Mouse (Mus musculus) lung, postnatal 25 days (tissue): ENCODE results near the gene Rnf6.
"Not testable (repeated sequence)": the region's sequence is repeated elsewhere in the genome, so short reads cannot be mapped to it uniquely, and the experiment has no call there.

Source experiments
- DNase-seq: peaks from one replicate; pipeline ENCODE4 v3.0.0; 2022; ENCODE audit warnings: low spot score

Gene Rnf6

GRCm38 (mm10) chr5:146230864-146231654, 9.7 kb upstream of the Rnf6 start, which contains the start of gene Cdk8:
Cdk8 (plus strand) TSS chr5:146231230.
- peak; percentile 93 for DNase-seq

DNA sequence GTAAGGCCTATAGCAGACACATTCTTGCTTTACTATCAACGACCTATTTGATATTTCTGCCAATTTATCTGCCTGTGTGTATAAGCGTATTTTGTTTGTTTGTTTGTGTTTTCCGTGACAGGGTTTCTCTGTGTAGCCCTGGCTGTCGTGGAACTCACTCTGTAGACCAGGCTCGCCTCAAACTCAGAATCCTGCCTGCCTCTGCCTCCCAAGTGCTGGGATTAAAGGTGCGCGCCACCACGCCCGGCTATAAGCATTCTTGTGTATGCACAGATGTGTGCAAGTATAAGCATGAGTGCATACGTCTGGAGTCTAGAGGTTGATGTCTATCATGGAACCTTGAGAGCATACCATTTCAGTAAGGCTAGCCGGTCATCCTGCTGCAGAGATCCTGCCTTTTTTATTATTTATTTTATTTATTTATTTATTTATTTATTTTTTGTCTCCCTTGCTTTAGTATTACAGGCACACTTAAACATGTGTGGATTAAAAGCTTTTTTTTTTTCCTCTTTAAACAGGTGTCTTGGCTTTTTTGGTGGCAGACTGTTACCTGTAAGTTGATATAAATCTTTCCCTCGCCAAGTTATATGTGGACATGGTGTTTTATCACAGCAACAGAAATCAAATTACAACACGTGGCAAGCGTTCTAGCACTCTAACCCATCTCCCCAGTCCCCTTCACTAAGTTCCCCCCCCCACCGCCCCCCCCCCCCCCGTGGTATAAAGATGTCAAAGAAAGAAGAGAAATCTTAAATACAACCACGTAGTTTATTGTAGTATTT, 8.7 kb upstream of the Rnf6 start:
- no peak for DNase-seq

- DNase-seq: no peak
Observed at GRCm38 (mm10) chr5:146227496-146227895, 6.1 kb upstream of the Rnf6 start.

DNA sequence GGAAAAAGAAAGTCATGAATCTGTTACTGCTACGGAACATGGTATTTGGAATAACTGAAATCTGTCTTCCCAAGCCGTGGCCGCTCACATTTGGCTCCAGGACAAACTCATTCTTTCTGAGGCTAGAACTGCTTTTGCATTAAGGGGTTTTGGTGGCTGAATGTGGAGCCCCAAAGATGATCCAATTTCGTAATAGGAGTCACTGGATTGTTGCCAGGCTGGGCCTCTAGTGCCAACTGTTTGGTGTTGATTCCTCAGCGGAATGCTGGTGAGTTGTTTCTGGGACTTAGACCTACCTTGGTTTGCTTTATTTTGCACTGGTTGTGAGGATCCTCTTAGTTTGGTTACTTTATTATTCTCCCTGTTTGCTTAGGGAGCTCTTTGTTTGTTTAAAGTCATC, 2.4 kb upstream of the Rnf6 start:
- DNase-seq: no peak

DNA sequence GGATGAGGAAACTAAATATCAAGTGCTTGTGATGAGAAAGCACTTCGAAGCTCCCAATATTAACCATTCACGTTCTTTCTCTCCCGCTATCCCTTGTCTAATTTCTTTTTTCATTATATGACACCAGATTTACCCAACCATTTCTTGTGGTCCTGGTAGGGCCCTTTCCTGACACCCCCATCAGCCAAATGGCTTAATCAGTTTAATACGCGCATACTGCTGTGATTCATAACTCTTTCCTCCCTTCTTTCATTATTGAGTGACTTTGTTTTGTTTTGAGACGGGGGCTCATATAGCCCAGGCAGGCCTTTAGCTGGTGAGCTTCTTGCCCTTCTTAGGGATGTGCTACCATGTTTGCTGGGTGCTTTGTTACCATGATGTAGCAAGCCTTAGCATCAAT, 367 bp upstream of the Rnf6 start:
- no peak for DNase-seq

DNA sequence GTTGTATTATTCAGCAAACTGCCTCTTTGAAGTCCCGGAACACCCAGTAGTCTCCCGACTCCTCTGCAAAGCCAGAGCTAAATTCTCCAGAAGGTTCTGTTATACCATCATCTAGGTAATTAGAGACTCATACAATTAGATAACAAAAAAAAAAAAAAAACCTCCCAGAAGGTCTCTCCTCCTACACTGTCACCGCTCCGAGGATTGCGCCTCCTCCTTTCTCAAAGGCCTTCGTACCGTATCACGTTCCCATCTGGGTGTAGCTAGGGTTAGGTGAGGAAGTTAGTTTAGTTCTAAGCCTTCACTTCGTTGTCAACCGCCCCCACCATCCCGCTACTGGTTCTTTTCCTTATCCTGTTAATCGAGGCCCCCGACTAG, 865 bp downstream of the Rnf6 start:
- DNase-seq: no peak

DNA sequence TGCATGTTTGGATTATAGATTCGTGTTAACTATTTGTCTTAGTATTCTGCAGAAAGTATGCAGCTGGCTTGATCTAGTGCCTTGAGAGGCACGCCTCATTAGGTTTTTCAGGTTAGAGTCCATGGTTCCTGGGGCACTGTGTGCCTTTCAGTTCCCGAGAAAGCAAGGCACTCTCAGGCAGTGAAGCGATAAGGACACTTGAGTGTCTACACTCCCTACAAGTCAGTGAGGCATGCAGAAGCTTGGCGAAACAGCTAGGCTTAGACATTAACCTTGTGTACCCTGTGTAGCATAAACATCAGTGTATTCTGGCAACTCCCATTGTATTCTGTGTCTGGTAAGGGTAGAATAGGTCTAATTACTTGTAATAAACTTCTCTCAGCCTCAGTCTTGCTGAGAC, 15.8 kb downstream of the Rnf6 start:
- DNase-seq: no peak

GRCm38 (mm10) chr5:146203921-146204320, 17.4 kb downstream of the Rnf6 start:
- DNase-seq: no peak

DNA sequence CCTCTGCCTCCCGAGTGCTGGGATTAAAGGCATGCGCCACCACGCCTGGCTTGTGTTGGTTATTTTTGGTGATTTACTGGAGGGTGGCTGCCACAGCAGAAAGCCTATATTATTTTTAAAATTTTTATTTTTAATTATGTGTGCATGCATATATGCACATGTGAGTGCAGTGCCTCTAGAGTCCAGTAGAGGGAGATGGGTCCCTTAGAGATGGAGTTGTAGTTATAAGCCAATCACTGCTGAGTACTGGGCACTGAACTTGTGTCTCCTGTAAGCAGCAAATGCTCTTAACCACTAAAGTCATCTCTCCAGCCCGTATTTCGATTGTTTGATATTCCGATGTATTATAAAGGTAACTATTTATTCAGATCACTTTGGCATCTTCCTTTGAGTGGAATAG, 20.8 kb downstream of the Rnf6 start:
- DNase-seq: no peak

- DNase-seq: no peak
Observed at GRCm38 (mm10) chr5:146199540-146199939, 21.8 kb downstream of the Rnf6 start.

DNA sequence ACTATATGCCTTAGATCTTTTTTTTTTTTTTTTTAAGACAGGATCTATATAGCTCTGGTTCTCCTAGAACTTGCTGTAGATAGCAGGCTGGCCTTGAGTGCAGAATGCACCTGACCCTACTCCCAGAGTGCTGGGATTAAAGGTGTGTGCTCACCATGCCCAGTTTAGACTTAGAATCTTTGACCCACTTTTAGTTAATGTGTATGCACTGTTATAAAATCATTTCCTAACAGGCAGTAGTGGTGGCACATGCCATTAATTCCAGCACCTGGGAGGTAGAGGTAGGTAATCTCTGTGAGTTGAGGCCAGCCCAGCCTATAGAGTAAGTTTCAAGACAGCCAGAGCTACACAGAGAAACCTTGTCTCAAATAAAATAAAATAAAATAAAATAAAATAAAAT, 22.3 kb downstream of the Rnf6 start:
- no peak for DNase-seq

GRCm38 (mm10) chr5:146193360-146193759, 28.0 kb downstream of the Rnf6 start:
- no peak for DNase-seq

- no peak for DNase-seq
Observed at GRCm38 (mm10) chr5:146190501-146191269, 30.7 kb downstream of the Rnf6 start.

DNA sequence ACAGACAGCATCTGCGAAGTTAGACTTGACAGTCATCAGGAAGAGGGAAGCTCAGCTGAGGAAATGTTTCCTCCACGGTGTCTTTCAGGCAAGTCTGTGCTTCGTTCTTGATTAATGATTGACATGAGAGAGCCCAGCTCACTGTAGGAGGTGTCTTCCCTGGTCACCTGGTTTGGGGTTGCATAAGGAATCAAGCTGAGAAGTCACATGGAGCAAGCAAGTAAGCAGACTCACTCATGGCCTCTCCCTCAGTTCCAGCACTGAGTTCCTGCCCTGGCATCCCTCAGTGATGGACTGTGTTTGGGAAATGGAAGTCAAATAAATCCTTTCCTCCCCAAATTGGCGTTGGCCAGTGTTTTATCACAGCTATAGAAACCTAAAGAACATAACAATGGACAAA, 31.3 kb downstream of the Rnf6 start:
- no peak for DNase-seq

- no peak for DNase-seq
Observed at GRCm38 (mm10) chr5:146188712-146189111, 32.6 kb downstream of the Rnf6 start.

GRCm38 (mm10) chr5:146188144-146188543, 33.2 kb downstream of the Rnf6 start:
- DNase-seq: no peak

GRCm38 (mm10) chr5:146187441-146187840, 33.9 kb downstream of the Rnf6 start:
- DNase-seq: peak; percentile 69

GRCm38 (mm10) chr5:146185204-146185603, 36.2 kb downstream of the Rnf6 start, which contains the start of gene 1700001J03Rik:
1700001J03Rik (minus strand) TSS chr5:146185304.
- DNase-seq: not testable (repeated sequence)

DNA sequence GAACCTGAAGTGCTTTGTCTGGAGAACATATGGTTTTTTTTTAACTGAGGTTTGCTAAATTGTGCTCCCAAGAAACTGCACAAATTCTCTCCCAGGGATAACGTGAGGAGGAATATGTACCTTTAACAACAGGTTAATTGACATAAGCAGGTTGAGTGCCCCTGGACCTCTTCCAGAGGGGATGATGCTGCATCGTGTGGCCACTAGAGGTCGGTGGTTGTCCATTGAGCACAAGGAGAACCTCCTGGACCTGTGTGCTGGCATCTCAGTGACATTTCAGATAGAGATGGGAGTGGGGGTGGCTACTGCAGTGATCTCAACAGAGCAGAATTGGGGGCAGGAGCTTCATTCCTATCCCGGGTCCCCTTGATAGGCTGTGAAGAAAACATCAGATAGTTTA, 48.6 kb downstream of the Rnf6 start:
- DNase-seq: peak; percentile 10

DNA sequence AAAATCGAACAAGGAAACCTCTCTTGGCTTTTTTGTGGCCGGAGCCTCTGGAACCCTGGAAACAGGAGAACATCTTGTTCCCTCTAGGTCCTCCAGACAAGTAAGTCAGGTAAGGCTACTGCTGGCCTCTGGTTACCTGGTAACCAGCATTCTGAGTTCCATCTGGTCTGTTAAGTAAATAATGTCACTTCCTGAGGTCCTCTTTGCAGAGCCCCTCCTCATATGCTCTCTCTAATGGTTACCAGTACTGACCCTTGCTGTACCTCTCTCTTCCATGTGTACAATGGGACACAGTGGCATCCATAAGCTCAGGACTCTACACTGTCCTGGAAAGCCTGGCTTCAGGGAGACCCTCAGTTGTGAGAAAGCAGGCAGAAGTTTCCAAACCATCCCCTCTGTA, 50.7 kb downstream of the Rnf6 start, which contains the start of gene Gm6309:
TSS of gene Gm6309 (minus strand) at position 101 of the 400 bp plus-strand sequence.
- not testable (repeated sequence) for DNase-seq

DNA sequence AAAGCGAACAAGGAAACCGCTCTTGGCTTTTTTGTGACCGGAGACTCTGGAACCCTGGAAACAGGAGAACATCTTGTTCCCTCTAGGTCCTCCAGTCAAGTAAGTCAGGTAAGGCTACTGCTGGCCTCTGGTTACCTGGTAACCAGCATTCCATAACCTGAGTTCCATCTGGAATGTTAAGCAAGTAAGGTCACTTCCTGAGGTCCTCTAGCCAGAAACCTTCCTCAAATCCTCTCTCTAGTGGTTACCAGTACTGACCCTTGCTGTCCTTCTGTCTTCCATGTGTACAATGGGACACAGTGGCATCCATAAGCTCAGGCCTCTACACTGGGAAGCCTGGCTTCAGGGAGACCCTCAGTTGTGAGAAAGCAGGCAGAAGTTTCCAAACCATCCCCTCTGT, 60.9 kb downstream of the Rnf6 start, which contains the start of gene Gm5565:
TSS of gene Gm5565 (minus strand) at position 101 of the 400 bp plus-strand sequence.
- DNase-seq: not testable (repeated sequence)
